Mouse (Mus musculus) hindbrain, postnatal 0 days (tissue): ENCODE measurements around the gene Mdn1. TPM values are rescaled to one million over a fixed set of nuclear protein-coding genes. Genes with fewer than 3 reads are reported as not detected.

Experiments used
- ATAC-seq: fragments of 200-750 bp; cut with Nextera tagmentation; 2 replicates; pipeline ENCODE4 v1.8.0; 2017; ENCODE audit warnings: mild to moderate bottlenecking, moderate TSS enrichment, moderate library complexity
- DNase-seq: peaks from one replicate; pipeline ENCODE4 v3.0.0-alpha.2; 2015; ENCODE audit warnings: low spot score
- H3K27ac ChIP-seq: fragments of 300-500 bp; sonication (generic); 2 replicates; pipeline ENCODE4 v1.5.1; 2014; ENCODE audit warnings: mild to moderate bottlenecking
- H3K27me3 ChIP-seq: fragments of 300-500 bp; sonication (generic); 2 replicates; pipeline ENCODE4 v1.6.1; 2014; ENCODE audit warnings: low read length, mixed read lengths; ENCODE audit not compliant: insufficient read depth
- H3K36me3 ChIP-seq: fragments of 300-500 bp; sonication (generic); 2 replicates; pipeline ENCODE4 v1.6.1; 2014; ENCODE audit warnings: low read length, mixed read lengths; ENCODE audit not compliant: insufficient read depth
- H3K4me1 ChIP-seq: fragments of 300-500 bp; sonication (generic); 2 replicates; pipeline ENCODE4 v1.6.1; 2014; ENCODE audit warnings: antibody characterized with exemption, low read length, mixed read lengths; ENCODE audit not compliant: insufficient read depth
- H3K4me2 ChIP-seq: fragments of 300-500 bp; sonication (generic); 2 replicates; pipeline ENCODE4 v1.6.1; 2014; ENCODE audit warnings: low read depth, mild to moderate bottlenecking, low read length, moderate library complexity, mixed read lengths
- H3K4me3 ChIP-seq: fragments of 300-500 bp; sonication (generic); 2 replicates; pipeline ENCODE4 v1.5.1; 2014; ENCODE audit warnings: low read length
- H3K9ac ChIP-seq: fragments of 300-500 bp; sonication (generic); replicated peaks from 2 replicates; pipeline ENCODE4 v1.6.1; 2014; ENCODE audit warnings: mild to moderate bottlenecking, low read length, moderate library complexity, mixed read lengths
- H3K9me3 ChIP-seq: fragments of 300-500 bp; sonication (generic); 2 replicates; pipeline ENCODE4 v1.6.1; 2016; ENCODE audit warnings: low read length, mixed read lengths
- CTCF ChIP-seq: IDR thresholded peaks from 2 replicates; pipeline ENCODE4 v1.5.1; 2016; ENCODE audit warnings: antibody characterized with exemption, control low read depth, low read depth
- WGBS: fragments of 180-500 bp; shearing (Covaris S2); extraction: QIAGEN DNeasy Blood & Tissue Kit; methylation state at CpG from one replicate; pipeline ENCODE4 v1.1.7; 2014; 5-methylcytosine and 5-hydroxymethylcytosine counted together
- polyA plus RNA-seq: library from polyadenylated mRNA; unstranded; fragments of >200 nt; fragmentation: Nextera tagmentation; extraction: Ambion mirVana; gene quantifications from 2 replicates; pipeline ENCODE4 v1.2.1, GENCODE M21; 2015
- total RNA-seq: library from RNA; depleted of rRNA; stranded (reverse); fragments of >200 nt; gene quantifications from 2 replicates; pipeline ENCODE4 v1.2.3, GENCODE M21; 2014

Mdn1 gene
- total and polyA plus RNA-seq, 2 experiments from 2014 or later = 8.7 to 35.7 TPM

GRCm38 (mm10) chr4:32668291-32668690 lies 11.4 kb downstream of the Mdn1 start:
- WGBS = 76% methylated on average over 1 of the region's 1 CpGs
- H3K36me3 ChIP-seq = peaks cover 42% of the 10 kb centered on the region; the same call in 1 of the 2 replicates
- peak; percentile 16 for DNase-seq
- TF ChIP-seq CTCF = peak; percentile 56
- no peaks in the 10 kb centered on the region for H3K9me3 ChIP-seq
- H3K27me3 ChIP-seq = no peaks in the 10 kb centered on the region
- H3K4me2 ChIP-seq = no peak overlapping the region
- no peak for ATAC-seq
- H3K4me3 ChIP-seq = no peak overlapping the region
- no peaks in the 10 kb centered on the region for H3K4me1 ChIP-seq
- H3K9ac ChIP-seq = no peak overlapping the region
- H3K27ac ChIP-seq = no peak overlapping the region

- Histone ChIP-seq H3K9ac (no peak overlapping the region), H3K9me3 (no peaks in the 10 kb centered on the region), H3K27ac (no peak overlapping the region), H3K4me2 (no peak overlapping the region), H3K4me1 (no peaks in the 10 kb centered on the region), H3K27me3 (no peaks in the 10 kb centered on the region), H3K4me3 (no peak overlapping the region), H3K36me3 (peaks cover 44% of the 10 kb centered on the region; the same call in 1 of the 2 replicates)
- peak; percentile 39; the same call in 1 of the 2 replicates for TF ChIP-seq CTCF
- 89% methylated on average over 2 of the region's 2 CpGs for WGBS
- ATAC-seq = no peak
- no peak for DNase-seq
Observed at GRCm38 (mm10) chr4:32669825-32670224, 12.9 kb downstream of the Mdn1 start.

GRCm38 (mm10) chr4:32674025-32674424 lies 17.1 kb downstream of the Mdn1 start:
- 92% methylated on average over 2 of the region's 2 CpGs for WGBS
- Histone ChIP-seq H3K27ac (no peak overlapping the region), H3K4me3 (no peak overlapping the region), H3K9me3 (no peaks in the 10 kb centered on the region), H3K4me1 (no peaks in the 10 kb centered on the region), H3K36me3 (peaks cover 53% of the 10 kb centered on the region), H3K4me2 (no peak overlapping the region), H3K27me3 (no peaks in the 10 kb centered on the region), H3K9ac (no peak overlapping the region)
- no peak for ATAC-seq
- no peak for TF ChIP-seq CTCF
- no peak for DNase-seq

GRCm38 (mm10) chr4:32677471-32677870 lies 20.6 kb downstream of the Mdn1 start:
- TF ChIP-seq CTCF = no peak
- Histone ChIP-seq H3K27ac (no peak overlapping the region), H3K27me3 (no peaks in the 10 kb centered on the region), H3K4me3 (no peak overlapping the region), H3K4me2 (no peak overlapping the region), H3K36me3 (peaks cover 41% of the 10 kb centered on the region), H3K4me1 (no peaks in the 10 kb centered on the region), H3K9ac (no peak overlapping the region), H3K9me3 (no peaks in the 10 kb centered on the region)
- WGBS = 94% methylated on average over 3 of the region's 3 CpGs
- ATAC-seq (no peak), DNase-seq (no peak)

- H3K36me3 ChIP-seq = peaks cover 34% of the 10 kb centered on the region
- no peak overlapping the region for H3K27ac ChIP-seq
- no peaks in the 10 kb centered on the region for H3K9me3 ChIP-seq
- no peaks in the 10 kb centered on the region for H3K4me1 ChIP-seq
- no peak overlapping the region for H3K4me2 ChIP-seq
- H3K27me3 ChIP-seq = no peaks in the 10 kb centered on the region
- DNase-seq = no peak
- WGBS = 71% methylated on average over 3 of the region's 3 CpGs
- ATAC-seq = no peak
- no peak overlapping the region for H3K9ac ChIP-seq
- H3K4me3 ChIP-seq = no peak overlapping the region
- peak; percentile 37 for TF ChIP-seq CTCF
Observed at GRCm38 (mm10) chr4:32680843-32681242, 23.9 kb downstream of the Mdn1 start.

- H3K36me3 ChIP-seq = peaks cover 26% of the 10 kb centered on the region
Observed at GRCm38 (mm10) chr4:32682471-32682870, 25.6 kb downstream of the Mdn1 start.

GRCm38 (mm10) chr4:32683061-32683582 lies 26.2 kb downstream of the Mdn1 start:
- no peak for ATAC-seq
- Histone ChIP-seq H3K36me3 (peaks cover 24% of the 10 kb centered on the region), H3K9ac (no peak overlapping the region), H3K4me2 (no peak overlapping the region), H3K4me3 (no peak overlapping the region), H3K27me3 (no peaks in the 10 kb centered on the region), H3K9me3 (no peaks in the 10 kb centered on the region), H3K27ac (no peak overlapping the region), H3K4me1 (no peaks in the 10 kb centered on the region)
- WGBS = 84% methylated on average over 6 of the region's 6 CpGs
- TF ChIP-seq CTCF = no peak
- no peak for DNase-seq

More at GRCm38 (mm10) chr4:32682471-32682870, 25.6 kb downstream of the Mdn1 start:
- H3K4me3 ChIP-seq = no peak overlapping the region
- no peaks in the 10 kb centered on the region for H3K4me1 ChIP-seq
- H3K27ac ChIP-seq = no peak overlapping the region
- H3K4me2 ChIP-seq = no peak overlapping the region
- ATAC-seq (no peak), DNase-seq (peak; percentile 17)
- 70% methylated on average over 4 of the region's 4 CpGs for WGBS
- no peaks in the 10 kb centered on the region for H3K9me3 ChIP-seq
- no peaks in the 10 kb centered on the region for H3K27me3 ChIP-seq
- no peak overlapping the region for H3K9ac ChIP-seq
- no peak for TF ChIP-seq CTCF
